Mouse (Mus musculus) liver, embryonic 14.5 days (tissue): Measurements from ENCODE around the gene S100a4.

Experiments
- CTCF ChIP-seq: IDR thresholded peaks from 2 replicates; pipeline ENCODE4 v1.5.1; 2016; ENCODE audit warnings: antibody characterized with exemption, low read depth, control low read depth
- EP300 ChIP-seq: IDR thresholded peaks from 2 replicates; pipeline ENCODE4 v1.6.1; 2016; ENCODE audit warnings: antibody characterized with exemption, low read depth

DNA sequence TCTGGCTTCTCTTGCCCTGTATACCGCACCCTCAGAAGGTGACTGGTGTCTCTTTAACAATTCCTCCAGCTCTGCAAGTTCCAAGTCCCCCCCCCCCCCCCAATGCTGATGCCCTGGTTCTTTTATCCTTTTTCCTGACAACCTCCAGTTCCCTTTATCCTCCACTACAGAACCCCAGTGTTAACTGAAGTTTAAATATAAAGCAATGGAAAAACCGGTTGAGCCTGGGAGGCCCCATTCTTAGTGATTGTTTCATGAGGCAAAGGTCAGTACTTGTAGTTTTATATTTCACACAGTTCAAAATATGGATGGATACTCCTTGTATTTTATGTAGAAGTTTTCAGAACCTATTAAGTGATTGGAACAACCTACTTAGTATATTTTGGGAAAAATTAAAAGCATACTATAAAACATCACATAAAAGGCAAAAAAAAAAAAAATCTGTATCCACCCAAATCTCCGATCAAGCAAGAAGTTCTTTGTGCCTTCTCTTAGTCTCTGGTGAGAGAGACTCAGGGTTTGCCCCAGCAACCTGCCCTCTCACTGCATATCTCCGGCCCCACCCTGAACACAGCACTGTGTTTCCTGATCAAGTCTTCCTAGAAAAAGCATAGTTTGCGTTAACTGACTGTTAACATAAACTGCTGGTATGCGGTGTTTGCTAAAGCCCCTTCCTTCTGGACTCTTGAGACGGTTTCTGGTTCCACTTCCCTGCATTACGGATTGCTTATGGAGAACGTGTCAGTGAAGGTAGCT, 22.9 kb downstream of the S100a4 start:
- TF ChIP-seq CTCF (no peak), EP300 (no peak)
